Mouse (Mus musculus): ENCODE measurements at regions not wholly inside any gene's neighbourhood (a gene's known extent, or its start where the extent isn't known, plus 50 kb on each side); places are given as distances from the start of the nearest gene placed in this dataset.

- no peak overlapping the region for H3K4me3 ChIP-seq (replicated peaks in 1 of 3; ENCODE audit: low read depth in 2 of 3, low read length in 2 of 3, poor library complexity in 1 of 3)
- in situ Hi-C loops (cut with MboI; ENCODE audit: low pct_ligation_motif_present, low pct_unique_long_range_greater_than_20kb, low sequenced_read_pairs): no loop called here
- dilution Hi-C loops (cut with MboI; ENCODE audit: extremely low pct_ligation_motif_present, extremely low pct_unique_long_range_greater_than_20kb, low sequenced_read_pairs): no loop called here
- no peaks in the 10 kb centered on the region for H3K9me3 ChIP-seq (replicated peaks; ENCODE audit: low read length)
- no peaks in the 10 kb centered on the region for H3K36me3 ChIP-seq (replicated peaks in 1 of 2; ENCODE audit: control insufficient read depth in 1 of 2, insufficient read depth in 1 of 2, low read length in 1 of 2)
- H3K4me2 ChIP-seq (ENCODE audit: insufficient read depth, low read depth, poor library complexity, severe bottlenecking): no peak overlapping the region
- peaks cover 0 to 10% of the 10 kb centered on the region in 2 experiments; a peak in 1 of 4 replicates for H3K4me1 ChIP-seq (ENCODE audit: control insufficient read depth in 1 of 2, insufficient read depth in 2 of 2)
- H3K9ac ChIP-seq (ENCODE audit: insufficient read depth, low read depth): no peak overlapping the region
- TF ChIP-seq CHD1 (IDR thresholded peaks at IDR 0.05; ENCODE audit: low read depth, low read length): no peak
- TF ChIP-seq EP300 (IDR thresholded peaks at IDR 0.05; ENCODE audit: low read length): no peak
- DNase-seq (ENCODE audit: extremely low read depth): no peak
- no peaks in the 10 kb centered on the region for H3K79me2 ChIP-seq (replicated peaks; ENCODE audit: control insufficient read depth, extremely low read depth, insufficient read depth, poor library complexity, severe bottlenecking)
- no peak overlapping the region for H3K27ac ChIP-seq (ENCODE audit: insufficient read depth, low read depth)
- H3K27me3 ChIP-seq (replicated peaks): no peaks in the 10 kb centered on the region
These were observed 179.1 kb downstream of the Pik3r1 start for GRCm38 (mm10) chr13:101588905-101589304.

- H3K27ac ChIP-seq (ENCODE audit: insufficient read depth, low read depth): no peak overlapping the region
- no peaks in the 10 kb centered on the region for H3K79me2 ChIP-seq (replicated peaks; ENCODE audit: control insufficient read depth, extremely low read depth, insufficient read depth, poor library complexity, severe bottlenecking)
- no peaks in the 10 kb centered on the region for H3K27me3 ChIP-seq (replicated peaks)
- peaks cover 0 to 4% of the 10 kb centered on the region in 2 experiments; a peak in 1 of 4 replicates for H3K4me1 ChIP-seq (ENCODE audit: control insufficient read depth in 1 of 2, insufficient read depth in 2 of 2)
- in situ Hi-C loops (cut with MboI; ENCODE audit: low pct_ligation_motif_present, low pct_unique_long_range_greater_than_20kb, low sequenced_read_pairs): no loop called here
- TF ChIP-seq MAZ (IDR thresholded peaks at IDR 0.05; ENCODE audit: low read depth, low read length): no peak
- TF ChIP-seq TCF12 (IDR thresholded peaks at IDR 0.05; ENCODE audit: low read depth, low read length): no peak
- TF ChIP-seq HCFC1 (IDR thresholded peaks at IDR 0.05; ENCODE audit: low read depth, low read length): no peak
- no peak for TF ChIP-seq JUND (conservative IDR thresholded peaks at IDR 0.05; ENCODE audit: low read depth, low read length)
- H3K4me2 ChIP-seq (ENCODE audit: insufficient read depth, low read depth, poor library complexity, severe bottlenecking): no peak overlapping the region
- no peaks in the 10 kb centered on the region for H3K36me3 ChIP-seq (replicated peaks in 1 of 2; ENCODE audit: control insufficient read depth in 1 of 2, insufficient read depth in 1 of 2, low read length in 1 of 2)
- no peaks in the 10 kb centered on the region for H3K9me3 ChIP-seq (replicated peaks; ENCODE audit: low read length)
- H3K9ac ChIP-seq (ENCODE audit: insufficient read depth, low read depth): no peak overlapping the region
- no peak for DNase-seq (ENCODE audit: extremely low read depth)
- dilution Hi-C loops (cut with MboI; ENCODE audit: extremely low pct_ligation_motif_present, extremely low pct_unique_long_range_greater_than_20kb, low sequenced_read_pairs): no loop called here
- H3K4me3 ChIP-seq (replicated peaks in 1 of 3; ENCODE audit: low read depth in 2 of 3, low read length in 2 of 3, poor library complexity in 1 of 3): no peak overlapping the region
These were observed 181.2 kb downstream of the Pik3r1 start for GRCm38 (mm10) chr13:101586787-101587186.

- H3K9ac ChIP-seq (ENCODE audit: insufficient read depth, low read depth): no peak overlapping the region
- H3K9me3 ChIP-seq (replicated peaks; ENCODE audit: low read length): no peaks in the 10 kb centered on the region
- no peak overlapping the region for H3K4me3 ChIP-seq (replicated peaks in 1 of 3; ENCODE audit: low read depth in 2 of 3, low read length in 2 of 3, poor library complexity in 1 of 3)
- no peak overlapping the region for H3K27ac ChIP-seq (ENCODE audit: insufficient read depth, low read depth)
- peaks cover 3 to 8% of the 10 kb centered on the region in 2 experiments; a peak in 3 of 4 replicates for H3K4me1 ChIP-seq (ENCODE audit: control insufficient read depth in 1 of 2, insufficient read depth in 2 of 2)
- no peak for TF ChIP-seq EP300 (IDR thresholded peaks at IDR 0.05; ENCODE audit: low read length)
- no peak for TF ChIP-seq ZKSCAN1 (IDR thresholded peaks at IDR 0.05; ENCODE audit: borderline replicate concordance, low read depth, low read length)
- TF ChIP-seq RCOR1 (conservative IDR thresholded peaks at IDR 0.05; ENCODE audit: low read depth, low read length): no peak
- no peak for DNase-seq (ENCODE audit: extremely low read depth)
- no peak overlapping the region for H3K4me2 ChIP-seq (ENCODE audit: insufficient read depth, low read depth, poor library complexity, severe bottlenecking)
- H3K79me2 ChIP-seq (replicated peaks; ENCODE audit: control insufficient read depth, extremely low read depth, insufficient read depth, poor library complexity, severe bottlenecking): no peaks in the 10 kb centered on the region
- no peaks in the 10 kb centered on the region for H3K36me3 ChIP-seq (replicated peaks in 1 of 2; ENCODE audit: control insufficient read depth in 1 of 2, insufficient read depth in 1 of 2, low read length in 1 of 2)
- H3K27me3 ChIP-seq (replicated peaks): no peaks in the 10 kb centered on the region
- dilution Hi-C loops (cut with MboI; ENCODE audit: extremely low pct_ligation_motif_present, extremely low pct_unique_long_range_greater_than_20kb, low sequenced_read_pairs): no loop called here
- in situ Hi-C loops (cut with MboI; ENCODE audit: low pct_ligation_motif_present, low pct_unique_long_range_greater_than_20kb, low sequenced_read_pairs): no loop called here
These were observed 191.5 kb downstream of the Pik3r1 start for GRCm38 (mm10) chr13:101576481-101576880.

Measured in CH12.LX (cell line).